Mouse (Mus musculus) heart, adult 2 months (tissue): ENCODE data around the gene Ggact.

ENCODE experiments used
- CTCF ChIP-seq: fragments of 200-600 bp; IDR thresholded peaks from 2 replicates; pipeline ENCODE4 v1.8.1; 2022; ENCODE audit warnings: antibody characterized with exemption, mild to moderate bottlenecking, moderate library complexity
- POLR2A ChIP-seq: fragments of 200-500 bp; IDR thresholded peaks from 2 replicates; pipeline ENCODE4 v1.6.1; 2011; ENCODE audit warnings: mild to moderate bottlenecking, low read depth, low read length, control low read depth; ENCODE audit not compliant: insufficient read depth

DNA sequence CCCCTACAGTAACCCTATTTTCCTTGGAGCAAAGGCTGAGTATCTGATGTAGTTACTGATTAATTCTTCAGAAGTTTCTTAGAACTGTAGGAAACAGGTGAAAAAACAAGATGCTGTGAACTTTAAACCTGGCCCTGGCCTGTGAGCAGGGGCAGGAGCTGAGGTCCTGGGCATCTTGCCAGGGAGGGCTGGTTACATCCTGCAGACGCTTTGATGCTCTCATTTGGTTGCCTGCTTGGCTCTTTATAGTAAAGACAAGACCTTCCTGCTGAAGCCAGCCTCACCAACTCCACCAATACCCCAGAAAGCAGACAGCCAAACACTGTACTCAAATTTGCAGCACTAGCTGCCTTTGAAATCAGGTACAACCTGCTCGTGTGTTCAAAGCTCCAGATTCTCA, 11.4 kb downstream of the Ggact start:
- TF ChIP-seq POLR2A (no peak), CTCF (no peak)
